Mouse (Mus musculus) spleen, postnatal 4 days (tissue): Measurements from ENCODE around the gene Robo1.

Experiments used
- DNase-seq, 2 experiments: peaks; one replicate each; pipeline ENCODE4 v3.0.0; 2022; ENCODE audit warnings: low spot score in 2 of 2

Robo1 gene

DNA sequence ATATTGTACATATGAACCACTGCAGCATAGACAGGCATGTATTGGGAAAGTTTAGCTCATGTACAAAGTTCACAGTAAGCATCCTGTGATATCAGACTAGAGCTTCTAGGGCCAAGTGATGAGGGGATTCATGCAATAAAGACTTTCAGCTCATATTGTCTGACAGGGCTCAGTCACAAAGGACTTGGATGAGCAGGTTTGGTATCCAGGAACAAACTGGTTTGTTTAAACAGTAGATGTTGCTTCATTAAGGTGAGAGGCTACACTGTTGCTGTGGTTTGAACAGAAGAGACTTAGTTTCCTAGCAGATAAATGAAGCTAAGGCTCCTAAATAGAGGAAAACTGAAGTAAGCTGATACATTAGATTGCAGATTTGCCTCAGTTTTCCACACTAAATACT lies 626.8 kb downstream of the Robo1 start:
- no peak for DNase-seq

DNA sequence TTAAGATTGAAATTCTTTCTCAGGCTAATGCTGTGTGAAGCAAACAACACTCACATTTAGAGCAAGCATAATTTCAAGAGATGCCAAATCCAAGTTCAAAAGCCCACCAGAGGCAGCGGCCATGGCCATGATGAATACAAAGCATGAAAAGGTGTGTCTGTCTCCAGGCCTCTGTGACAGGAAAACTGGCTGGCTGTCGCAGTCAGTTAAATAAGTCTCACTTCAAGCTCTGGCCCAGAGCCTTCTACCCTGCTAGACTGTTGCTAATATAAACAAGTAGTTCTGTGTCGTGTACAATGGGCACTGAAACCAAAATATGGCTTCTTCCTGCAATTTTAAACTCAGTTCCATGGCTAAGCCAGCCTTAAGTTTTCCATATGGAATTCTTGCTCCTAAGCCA lies 629.1 kb downstream of the Robo1 start:
- no peak for DNase-seq

DNA sequence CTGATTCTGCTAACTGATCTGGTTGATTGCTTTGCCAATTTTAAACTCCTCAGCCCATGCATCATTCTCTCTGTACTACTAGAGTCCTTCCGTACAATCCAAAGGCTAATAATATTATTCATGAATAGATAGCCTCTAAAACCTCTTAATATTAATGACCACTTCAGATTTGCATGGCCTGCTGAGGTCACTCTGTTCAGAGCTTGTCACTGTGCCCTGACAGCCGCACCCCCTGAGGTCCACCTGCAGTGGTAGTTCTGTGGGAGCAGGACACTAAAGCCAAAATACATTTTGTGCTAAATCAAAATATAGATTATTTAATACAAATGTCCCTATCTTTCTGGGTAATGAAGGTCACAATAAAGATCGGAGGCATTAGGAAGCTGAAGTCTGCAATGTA lies 631.8 kb downstream of the Robo1 start:
- no peak for DNase-seq

DNA sequence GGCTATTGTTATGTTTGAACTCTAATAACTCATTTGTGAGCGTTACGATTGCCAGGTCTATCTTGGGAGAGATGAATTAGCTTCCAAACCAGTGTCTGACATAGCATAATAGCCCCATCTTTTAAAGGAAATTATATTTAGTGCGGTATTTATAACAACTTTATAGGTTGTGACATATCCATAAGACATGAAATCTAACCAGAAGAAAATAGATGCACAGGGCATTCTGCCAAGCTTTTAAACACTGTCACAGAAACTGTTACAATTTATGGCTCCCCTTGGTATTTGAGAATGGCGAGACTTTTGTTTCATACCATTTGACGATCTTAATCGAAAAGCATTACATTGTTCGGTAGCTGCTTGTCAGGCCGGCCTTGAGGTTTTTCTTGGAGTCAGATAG lies 632.7 kb downstream of the Robo1 start:
- no peak for DNase-seq

DNA sequence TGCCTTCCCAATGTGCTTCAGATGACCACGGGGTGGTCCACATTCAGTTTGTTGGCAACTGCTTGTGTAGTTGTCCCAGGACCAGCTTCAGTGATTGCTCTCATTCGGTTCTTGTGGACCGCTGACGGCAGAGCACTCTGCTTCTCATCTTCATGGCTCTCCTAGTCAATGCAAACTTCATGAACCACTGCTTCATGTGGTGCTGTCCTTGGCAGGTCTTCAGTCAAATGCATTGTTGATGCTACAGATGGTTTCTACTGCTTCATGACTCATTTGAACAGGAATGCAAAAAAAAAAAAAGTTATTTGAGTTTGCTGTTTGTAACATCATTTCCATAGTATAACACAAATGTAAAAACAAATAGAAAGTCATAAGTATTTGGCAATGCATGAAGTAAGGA lies 636.3 kb downstream of the Robo1 start:
- no peak for DNase-seq

DNA sequence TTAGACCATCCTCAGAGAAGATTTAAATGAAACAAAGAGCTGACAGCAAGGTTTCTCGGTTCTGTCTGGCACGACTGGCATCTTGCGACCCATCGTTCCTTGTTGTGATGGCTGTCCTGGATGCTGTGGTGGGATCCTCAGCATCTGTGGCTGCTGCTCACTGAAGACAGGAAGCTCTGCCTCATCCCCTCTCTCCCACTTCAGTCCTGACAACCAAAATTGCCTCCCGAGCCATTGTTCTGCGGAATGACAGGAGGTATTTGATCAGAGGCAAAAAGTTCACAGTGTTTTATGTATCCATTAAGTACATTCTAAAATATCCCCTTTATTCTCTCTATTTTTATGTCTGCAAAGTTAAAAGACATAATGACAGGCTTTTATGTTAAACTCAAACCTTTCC lies 643.9 kb downstream of the Robo1 start:
- DNase-seq = no peak

DNA sequence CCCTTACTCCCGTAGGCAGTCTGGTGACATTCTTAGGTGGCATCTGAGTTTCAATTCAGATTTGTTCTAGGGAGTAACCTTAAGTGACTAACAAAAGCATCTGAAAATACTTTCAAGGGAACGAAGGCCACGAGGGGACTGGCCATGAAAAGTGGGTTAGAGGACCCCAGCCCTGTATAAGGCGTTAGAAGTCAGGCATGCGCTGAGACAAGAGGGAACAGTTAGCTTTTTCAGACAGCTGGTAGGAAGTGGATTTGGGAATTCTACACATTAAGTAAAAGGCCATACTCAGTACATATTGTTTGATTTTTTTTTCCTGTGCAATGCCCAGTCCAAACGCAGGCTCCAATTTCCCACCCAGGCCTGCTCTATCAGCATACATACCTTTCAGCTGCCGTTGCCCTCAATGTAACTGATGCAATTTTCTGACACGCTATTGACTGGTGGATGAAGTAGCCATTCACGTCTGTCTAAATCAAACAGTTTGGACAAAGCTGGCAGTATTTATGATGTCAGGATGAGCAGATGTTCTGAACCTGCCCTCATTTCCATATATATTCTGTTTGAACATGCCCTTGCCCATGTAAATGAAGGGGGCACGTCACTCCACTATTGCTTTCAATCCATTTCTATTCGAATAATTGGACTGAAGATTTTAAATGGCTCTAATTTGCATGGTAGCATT lies 651.1 kb downstream of the Robo1 start:
- DNase-seq = no peak

DNA sequence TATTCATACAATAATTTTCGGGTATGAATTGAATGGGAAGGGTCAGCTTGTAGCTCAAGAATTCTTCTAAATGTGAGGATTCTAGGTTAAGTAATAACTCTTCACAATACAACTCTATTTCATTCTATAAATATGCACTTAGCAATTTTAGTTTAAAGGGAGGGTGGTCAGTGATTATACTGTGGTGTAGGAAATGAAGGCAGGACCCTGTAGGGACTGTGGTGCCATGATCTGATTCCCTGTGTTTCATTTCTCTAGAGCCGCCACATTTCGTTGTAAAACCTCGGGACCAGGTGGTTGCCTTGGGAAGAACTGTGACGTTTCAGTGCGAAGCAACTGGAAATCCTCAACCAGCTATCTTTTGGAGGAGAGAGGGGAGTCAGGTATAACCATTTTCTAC lies 651.7 kb downstream of the Robo1 start:
- DNase-seq = no peak

DNA sequence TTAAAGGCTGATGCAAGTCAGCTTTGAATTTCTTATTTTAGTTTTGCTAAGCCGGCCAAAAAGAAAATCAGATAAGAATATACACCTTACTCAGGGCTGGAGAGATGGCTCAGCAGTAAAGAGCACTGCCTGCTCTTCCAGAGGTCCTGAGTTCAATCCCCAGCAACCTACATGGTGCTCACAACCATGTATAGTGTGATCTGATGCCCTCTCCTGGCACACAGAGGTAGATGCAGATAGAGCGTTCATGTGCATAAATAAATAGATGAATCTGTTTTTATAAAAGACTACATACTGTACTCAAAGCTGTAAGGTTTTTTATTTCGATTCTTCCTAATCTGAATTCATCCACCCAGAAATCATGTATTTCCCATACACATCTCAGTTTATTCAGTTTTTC lies 655.7 kb downstream of the Robo1 start:
- no peak for DNase-seq

DNA sequence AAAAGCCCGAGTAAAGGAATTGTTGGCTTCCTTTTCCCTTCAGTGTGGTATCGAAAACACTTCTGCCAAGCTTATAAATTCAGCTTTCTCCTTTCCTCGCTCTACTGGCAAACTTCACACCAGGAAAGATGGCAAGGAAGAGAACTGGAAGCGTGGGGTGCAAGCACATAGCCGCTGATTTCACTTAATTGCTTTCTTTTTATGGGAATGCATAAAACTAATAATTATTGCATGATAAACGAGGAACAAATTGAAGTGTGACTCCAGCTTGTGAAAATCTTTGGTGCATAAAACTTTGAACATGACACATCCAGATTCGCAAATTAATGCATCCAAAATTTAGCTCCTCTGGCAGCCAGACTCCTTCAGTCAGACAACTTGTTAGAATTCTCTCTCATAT lies 659.4 kb downstream of the Robo1 start:
- DNase-seq = no peak

DNA sequence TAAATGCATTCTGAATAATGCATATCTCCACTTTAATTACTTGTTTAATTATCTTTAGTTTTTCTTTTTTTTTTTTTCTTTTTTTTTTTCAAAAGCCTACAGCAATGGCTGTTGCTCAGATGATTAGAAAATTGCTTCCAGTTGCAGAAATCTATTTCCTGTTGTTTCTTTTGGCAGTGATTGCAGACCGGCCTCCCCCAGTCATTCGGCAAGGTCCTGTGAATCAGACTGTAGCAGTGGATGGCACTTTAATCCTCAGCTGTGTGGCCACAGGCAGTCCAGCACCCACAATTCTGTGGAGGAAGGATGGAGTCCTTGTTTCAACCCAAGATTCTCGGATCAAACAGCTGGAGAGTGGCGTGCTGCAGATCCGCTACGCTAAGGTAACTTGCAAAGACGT lies 661.9 kb downstream of the Robo1 start:
- DNase-seq = no peak

DNA sequence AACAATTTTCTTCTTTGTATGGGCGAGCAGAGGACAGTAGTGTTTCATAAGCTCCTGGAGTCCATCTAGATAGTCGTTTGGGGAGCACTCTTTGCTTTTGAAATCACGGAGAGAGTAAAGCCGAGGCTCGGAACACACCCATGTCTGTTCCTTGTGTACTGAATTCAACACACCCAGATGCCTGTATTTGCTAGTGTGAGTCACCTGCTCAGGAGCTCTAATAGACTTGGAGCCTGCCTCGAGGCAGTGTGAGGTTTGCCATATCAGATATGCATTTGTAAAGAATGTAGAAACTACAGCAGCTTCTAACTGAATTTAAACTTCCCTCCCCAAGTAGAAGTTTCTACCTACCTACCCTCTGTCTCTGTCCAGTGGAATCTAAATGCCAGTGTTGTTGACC lies 665.6 kb downstream of the Robo1 start:
- DNase-seq = no peak

DNA sequence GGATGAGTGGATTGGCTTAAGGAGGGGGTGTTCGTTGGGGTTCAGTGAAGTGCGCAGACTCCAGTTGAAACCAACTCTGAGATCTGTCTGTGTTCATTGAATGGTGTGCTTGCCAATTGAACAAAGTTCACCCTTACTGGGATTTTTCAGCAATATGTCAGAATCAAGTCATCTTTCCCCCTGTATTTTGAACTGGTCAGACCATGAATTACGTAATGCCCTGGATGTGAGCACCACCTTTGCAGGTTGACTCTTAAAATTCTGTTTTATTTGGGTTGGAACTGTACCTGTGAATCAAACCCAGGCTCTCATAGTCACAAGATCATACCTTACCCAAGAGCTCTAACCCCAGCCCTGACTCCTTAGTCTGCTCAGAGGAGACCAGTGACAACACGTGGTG lies 666.6 kb downstream of the Robo1 start:
- no peak for DNase-seq

DNA sequence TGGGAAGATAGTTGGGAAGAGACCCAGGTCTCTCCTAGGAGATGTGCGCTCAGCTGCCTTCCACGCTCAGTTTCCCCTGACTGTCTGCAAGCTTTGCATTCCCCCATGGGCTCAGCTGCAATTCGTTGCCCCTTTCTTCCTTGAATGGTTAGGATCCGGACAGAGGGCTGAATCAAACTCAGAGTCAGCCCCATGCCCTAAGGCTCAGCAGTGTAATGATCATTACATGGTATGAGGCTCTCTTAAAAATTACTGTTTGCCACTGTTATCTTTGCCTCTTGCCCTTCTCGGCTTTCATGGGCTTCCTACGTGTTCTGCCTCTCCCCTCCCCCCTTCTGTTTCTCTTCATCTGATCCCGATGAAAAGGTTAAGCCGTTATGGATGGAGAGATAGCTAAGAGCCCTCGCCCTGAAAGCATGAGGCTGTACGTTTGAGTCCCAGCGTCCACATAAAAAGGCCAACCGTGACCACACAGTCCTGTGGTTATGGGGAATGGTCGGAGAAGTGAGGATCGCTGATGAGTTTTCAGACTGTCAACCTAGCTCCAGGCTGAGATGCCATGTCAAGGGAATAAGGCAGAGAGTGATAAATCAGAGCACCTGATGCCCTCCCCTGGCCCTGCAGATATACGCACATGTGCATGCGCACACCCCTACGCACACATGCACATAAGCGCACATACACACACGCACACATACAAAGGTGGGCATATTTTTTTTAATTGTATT lies 668.9 kb downstream of the Robo1 start:
- DNase-seq = no peak

DNA sequence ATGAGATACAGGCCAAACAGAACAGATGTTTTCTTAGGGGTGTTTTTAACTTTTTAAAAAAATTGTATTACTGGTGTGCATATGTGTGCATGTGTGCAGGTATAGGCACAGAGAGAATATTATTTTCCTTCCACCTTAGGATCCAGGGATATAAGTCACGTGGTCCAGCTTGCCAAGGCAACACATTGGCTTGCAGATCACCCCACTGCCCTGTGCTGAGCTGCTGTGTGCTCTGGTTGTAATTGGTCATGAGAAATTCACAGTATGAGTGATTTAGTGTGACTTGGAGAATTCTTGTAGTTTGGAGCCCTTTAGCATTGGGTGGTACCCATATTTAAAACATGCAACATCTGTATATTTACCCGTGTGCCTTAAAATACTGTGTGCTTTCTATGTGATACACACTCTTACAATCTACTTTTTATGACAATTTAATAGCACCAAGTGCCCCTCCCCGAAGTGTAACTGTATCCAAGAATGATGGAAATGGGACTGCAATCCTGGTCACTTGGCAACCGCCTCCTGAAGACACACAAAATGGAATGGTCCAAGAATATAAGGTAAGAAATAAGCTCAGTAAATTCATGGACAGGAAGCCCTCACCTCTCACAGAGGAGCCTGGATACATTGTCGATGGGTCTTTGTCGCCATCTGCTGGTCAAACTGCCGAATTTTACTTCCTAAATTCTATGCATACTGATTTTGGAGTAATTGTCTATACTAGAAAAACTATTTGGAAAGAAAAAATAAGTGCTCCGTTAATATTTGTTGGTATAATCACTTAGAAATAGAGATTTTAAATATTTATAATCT lies 671.5 kb downstream of the Robo1 start:
- peak in 1 of 2 experiments; percentile 19 for DNase-seq

DNA sequence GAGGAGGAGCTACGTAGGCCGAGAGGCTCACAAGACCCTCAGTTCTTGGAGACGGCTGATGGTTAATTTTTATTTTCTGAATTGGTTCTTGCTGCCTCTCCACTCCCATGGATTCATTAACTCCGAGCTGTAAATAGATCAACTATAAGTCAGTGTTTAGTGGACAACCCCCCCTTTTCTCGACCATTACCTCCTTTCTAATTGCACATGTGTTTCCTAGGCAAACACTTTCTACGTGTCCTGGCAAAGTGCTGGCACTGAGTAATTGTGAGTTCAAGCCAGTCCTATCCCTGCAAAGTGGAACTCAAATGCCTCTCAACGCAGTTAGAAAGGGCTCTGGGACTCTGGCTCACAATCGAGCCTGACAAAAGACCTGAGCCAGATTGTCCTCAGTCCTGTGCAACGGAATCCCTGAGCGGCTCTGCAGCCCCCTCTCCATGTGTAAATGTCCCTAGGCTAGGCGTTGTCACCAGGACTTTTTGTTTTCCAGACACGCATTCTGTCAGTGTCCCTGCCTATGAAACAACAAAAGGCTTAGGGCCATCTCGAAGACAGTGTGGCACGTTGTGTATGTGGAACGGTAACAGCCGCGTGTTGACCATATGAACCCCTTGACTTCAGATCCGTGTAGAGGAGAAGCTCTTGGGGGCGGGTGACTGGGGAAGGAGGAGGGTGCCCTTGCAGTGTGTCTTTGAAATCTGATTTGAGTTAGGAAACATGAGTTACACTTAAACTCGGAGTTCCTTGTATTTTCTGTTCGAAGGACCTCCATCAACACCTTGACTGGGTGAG lies 682.5 kb downstream of the Robo1 start:
- no peak for DNase-seq

DNA sequence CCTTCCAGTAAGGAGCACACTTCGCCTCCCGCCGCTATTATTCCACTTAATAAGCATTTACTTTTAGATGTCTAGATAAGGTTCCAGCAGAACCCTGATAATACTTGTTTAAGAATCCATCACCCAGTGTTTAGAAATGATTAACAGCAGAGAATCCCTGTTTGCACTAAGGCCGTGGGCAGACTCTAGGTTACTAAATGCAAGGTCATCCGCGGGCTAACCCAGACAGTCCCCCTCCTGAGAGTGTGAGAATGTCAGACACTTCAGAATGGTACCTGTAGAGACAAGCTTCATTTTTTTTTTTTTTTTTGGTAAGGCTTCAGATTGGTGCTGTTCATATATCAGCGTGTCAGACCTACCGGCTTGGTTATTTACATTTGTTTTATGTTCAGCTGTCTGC lies 685.1 kb downstream of the Robo1 start:
- no peak for DNase-seq

DNA sequence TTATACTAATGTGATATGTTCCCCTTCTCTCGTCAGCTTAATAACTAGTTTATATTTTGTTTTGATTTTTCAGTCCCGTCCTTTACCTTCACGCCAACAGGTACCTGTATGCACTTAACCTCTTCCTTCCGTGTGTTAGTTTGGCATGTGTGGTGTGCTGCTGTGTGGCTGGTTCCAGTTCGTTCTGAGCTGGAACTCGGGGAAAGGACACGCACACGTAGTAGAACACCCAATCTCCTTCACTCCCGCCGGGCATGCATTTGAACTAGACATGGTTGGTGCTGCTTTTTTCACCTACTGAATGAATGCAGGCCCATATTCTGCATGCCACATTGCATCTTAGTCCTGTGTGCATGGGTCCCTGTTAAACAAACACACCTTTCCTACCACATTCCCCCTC lies 685.5 kb downstream of the Robo1 start:
- DNase-seq = no peak

DNA sequence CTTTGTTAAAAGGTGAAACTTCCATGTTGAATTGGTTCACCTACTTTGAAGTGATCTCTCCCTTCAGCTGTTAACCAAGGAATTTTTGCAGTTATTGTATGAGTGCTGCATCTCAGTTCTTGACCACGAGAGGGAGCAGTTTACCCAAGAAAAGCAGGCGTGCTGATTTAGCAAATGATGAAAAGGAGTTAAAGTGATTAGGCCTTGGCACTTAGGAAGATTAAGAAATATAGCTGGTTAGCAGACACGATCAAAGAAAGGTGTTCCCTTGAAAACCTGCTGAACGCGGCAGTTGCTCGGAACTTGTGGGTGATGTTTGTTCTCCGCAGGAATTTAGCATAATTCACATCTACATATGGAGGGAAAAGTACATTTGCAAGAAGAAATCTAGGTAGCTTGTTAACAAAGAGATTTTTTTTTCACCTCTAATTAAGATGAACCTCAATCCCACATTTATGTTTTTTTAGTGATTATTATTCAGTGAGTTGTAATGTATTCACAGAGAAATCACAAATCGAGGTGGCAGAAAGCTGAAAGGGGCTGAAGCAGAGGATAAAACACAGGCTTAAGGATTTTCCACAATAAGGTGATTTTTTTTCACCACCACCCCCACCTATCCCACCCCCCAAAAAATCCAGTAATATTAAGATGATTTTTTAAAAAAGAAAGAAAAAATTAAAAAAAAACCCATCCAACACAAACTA lies 687.3 kb downstream of the Robo1 start:
- DNase-seq = no peak

DNA sequence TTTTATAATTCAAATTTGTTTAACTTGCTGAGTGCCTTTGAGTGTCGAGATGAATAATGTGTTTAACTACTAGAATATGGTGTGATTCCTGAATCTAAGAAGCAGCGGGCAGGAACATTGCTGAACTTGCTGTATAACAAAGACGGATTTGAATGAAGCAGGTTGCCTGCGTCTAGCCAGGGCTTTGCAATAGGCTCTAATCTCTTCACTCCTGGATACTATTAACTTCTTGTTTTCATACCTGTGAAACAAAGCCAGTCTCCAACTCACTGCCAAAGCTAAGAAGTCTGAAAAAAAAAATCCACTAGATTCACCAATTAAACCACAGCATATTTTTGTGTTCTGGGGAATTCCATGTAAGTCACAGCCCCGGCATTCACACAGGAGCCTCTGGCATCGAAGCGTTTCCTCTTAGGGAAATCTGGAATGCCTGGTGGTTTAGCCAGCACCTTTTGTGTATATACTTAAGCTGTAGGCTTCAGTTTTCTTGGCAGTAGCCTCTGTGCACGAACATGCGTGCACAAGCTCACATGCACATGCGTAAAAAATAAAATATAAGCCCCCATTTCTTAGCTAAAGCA lies 687.9 kb downstream of the Robo1 start:
- no peak for DNase-seq

DNA sequence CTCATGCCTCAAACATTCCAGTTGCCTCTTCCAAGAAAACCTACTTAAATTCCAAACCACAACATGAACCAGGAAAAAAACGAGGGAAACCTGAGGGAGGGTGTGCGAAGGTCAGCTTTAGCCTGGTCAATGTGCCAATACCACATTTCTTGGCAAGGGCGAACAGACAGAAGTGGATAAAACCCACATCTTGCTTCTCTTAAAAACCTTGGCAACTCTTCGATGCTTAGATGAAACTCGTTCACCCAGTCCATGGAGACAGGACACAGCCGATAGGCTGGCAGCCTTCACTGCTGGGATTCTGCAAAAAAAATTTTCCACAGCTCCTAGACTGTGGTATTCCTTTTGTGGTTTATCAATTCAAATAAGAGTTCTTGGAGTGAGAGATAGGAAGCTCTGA lies 690.6 kb downstream of the Robo1 start:
- DNase-seq = no peak
